Comparison of ENCODE assay signal across 6 mouse cellular contexts in the genomic region with DNA sequence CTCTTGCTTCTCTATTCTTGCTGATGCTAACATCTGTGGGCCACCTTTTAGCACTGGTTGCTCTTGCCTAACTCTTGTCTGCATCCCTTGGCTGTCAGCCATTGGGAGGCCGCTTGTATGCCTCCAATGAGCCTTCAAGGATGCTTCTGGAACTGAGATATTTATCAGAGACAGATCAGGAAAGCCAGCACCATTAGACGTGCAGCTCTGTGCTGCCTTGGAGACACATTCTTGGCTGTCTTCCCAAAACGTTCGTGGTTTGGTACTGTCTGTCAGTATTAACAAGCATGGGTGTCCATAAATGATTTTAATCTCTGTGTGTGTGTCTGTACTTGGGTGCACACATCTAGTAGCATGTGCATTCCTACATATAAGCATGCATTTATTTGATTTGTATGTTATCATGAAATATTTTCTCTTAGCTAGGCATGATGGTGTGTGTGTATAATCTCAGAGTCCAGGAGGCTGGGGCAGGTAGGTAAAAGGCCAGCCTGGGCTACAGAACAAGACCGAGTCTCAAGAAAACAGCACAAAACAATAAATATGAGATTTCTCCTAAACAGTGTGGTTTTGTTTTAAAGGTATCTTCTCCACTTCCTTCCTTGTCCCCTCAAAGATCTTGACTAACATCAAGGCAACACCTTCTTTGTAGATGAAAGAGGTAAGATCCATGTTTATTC.
A peak's percentile ranks its signal among the peaks of the same experiment; 100 is the strongest.
DNase-seq lines count a peak whose midpoint lies in the region; ATAC-seq and TF ChIP-seq lines count a peak whose summit lies in the region.
"Not testable (repeated sequence)": the region's sequence is repeated elsewhere in the genome, so short reads cannot be mapped to it uniquely, and the experiment has no call there.

No protein-coding gene starts in this region.

- not testable (repeated sequence) for H3K4me1 ChIP-seq in embryonic facial prominence, embryonic 14.5 days (ENCODE audit: control insufficient read depth, insufficient read depth, low read length); lung, embryonic 14.5 days (ENCODE audit: insufficient read depth); lung, embryonic 16.5 days (replicated peaks; ENCODE audit: control insufficient read depth, insufficient read depth, low read length)

- 56% methylated on average over 5 of the region's 5 CpGs for WGBS in embryonic facial prominence, embryonic 14.5 days
- 40% methylated on average over 5 of the region's 5 CpGs for WGBS in lung, embryonic 14.5 days
- 50% methylated on average over 5 of the region's 5 CpGs for WGBS in lung, embryonic 16.5 days

- not testable (repeated sequence) for H3K9me3 ChIP-seq in embryonic facial prominence, embryonic 14.5 days (ENCODE audit: control insufficient read depth, low read length); lung, embryonic 14.5 days (ENCODE audit: low read depth, low read length); lung, embryonic 16.5 days (ENCODE audit: control insufficient read depth, low read length)

- ATAC-seq in embryonic facial prominence, embryonic 14.5 days (ENCODE audit: low read depth); lung, embryonic 14.5 days (ENCODE audit: insufficient read depth); lung, embryonic 16.5 days (ENCODE audit: low read depth): not testable (repeated sequence)

- H3K36me3 ChIP-seq in embryonic facial prominence, embryonic 14.5 days (ENCODE audit: control insufficient read depth, insufficient read depth, low read length); lung, embryonic 14.5 days (ENCODE audit: insufficient read depth); lung, embryonic 16.5 days (ENCODE audit: control insufficient read depth, insufficient read depth, low read length): not testable (repeated sequence)

- peak; percentile 18 for DNase-seq in 3T3-L1 (ENCODE audit: low read depth, low spot score)
- peak; percentile 58 for DNase-seq in NIH3T3 (ENCODE audit: low read depth)
- peak; percentile 16 for DNase-seq in embryonic facial prominence, embryonic 14.5 days (ENCODE audit: low spot score)
- peak; percentile 93 for DNase-seq in heart, adult 11 months
- peak; percentile 69 for DNase-seq in lung, embryonic 14.5 days

- not testable (repeated sequence) for H3K9ac ChIP-seq in embryonic facial prominence, embryonic 14.5 days (ENCODE audit: low read depth, low read length); lung, embryonic 14.5 days; lung, embryonic 16.5 days (ENCODE audit: low read length)

- not testable (repeated sequence) for H3K4me2 ChIP-seq in embryonic facial prominence, embryonic 14.5 days (ENCODE audit: low read depth, low read length); lung, embryonic 14.5 days; lung, embryonic 16.5 days (ENCODE audit: low read depth, low read length)

- not testable (repeated sequence) for TF ChIP-seq CTCF in lung, embryonic 14.5 days (IDR thresholded peaks at IDR 0.05; ENCODE audit: low read depth)

- not testable (repeated sequence) for H3K27ac ChIP-seq in embryonic facial prominence, embryonic 14.5 days (replicated peaks; ENCODE audit: low read depth, low read length); lung, embryonic 14.5 days (ENCODE audit: low read depth)
- H3K27ac ChIP-seq in lung, embryonic 16.5 days (ENCODE audit: low read length), result 0 out of 2 replicates have a peak overlapping the region, but pooled peaks have one; percentile 39

- H3K27me3 ChIP-seq in embryonic facial prominence, embryonic 14.5 days (replicated peaks; ENCODE audit: control insufficient read depth, insufficient read depth, low read length); lung, embryonic 14.5 days (ENCODE audit: insufficient read depth, low read length); lung, embryonic 16.5 days (ENCODE audit: control insufficient read depth, insufficient read depth, low read depth, low read length): not testable (repeated sequence)

- not testable (repeated sequence) for H3K4me3 ChIP-seq in embryonic facial prominence, embryonic 14.5 days (ENCODE audit: low read depth, low read length); lung, embryonic 14.5 days (ENCODE audit: low read depth, low read length); lung, embryonic 16.5 days (ENCODE audit: low read length)

Comparison
In these comparisons a context has a peak if more than half of its experiments do, and no peak if none do; other contexts are left out.
1. DNase-seq: peak in every context shown above with its lines; median percentile 93 in heart, adult 11 months; 69 in lung, embryonic 14.5 days; 58 in NIH3T3; 18 in 3T3-L1; 16 in embryonic facial prominence, embryonic 14.5 days.